8 mouse cellular contexts compared by ENCODE assay signal in the genomic region with DNA sequence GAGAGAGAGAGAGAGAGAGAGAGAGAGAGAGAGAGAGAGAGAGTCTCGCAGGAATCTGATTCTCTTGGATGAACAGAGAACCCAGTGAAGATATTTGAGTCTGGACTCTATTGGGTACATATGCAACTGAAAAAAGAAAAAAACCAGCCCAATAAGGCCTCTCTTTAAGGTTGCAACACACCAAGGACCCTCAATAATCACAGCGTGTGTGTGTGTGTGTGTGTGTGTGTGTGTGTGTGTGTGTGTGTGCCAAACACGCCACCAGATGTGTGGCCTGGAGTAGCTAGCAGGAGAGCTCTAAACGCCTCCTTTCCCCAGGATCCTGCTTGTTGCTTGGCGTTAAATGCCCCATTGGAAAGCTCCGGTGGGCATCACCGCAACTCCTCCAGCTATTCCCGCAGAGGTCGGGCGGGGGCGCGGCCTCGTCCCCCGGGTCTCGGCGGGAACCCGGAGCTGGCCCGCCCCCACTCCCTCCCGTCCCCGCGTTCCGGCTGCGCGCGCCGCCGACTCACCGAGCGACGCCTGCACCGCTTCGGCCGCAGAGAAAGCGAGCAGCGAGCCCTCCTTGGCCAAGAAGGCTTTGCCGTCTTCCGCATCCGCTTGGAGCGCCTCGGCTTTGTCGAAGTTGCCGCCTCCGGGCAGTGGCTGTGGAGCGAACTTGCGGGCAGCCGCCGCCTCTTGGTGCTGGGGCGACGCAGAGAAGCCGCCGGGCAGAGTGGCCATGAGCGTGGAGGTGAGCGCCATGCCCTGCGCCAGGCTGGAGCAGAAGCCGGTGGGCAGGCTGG. TPM values are rescaled to one million over a fixed set of nuclear protein-coding genes. Genes with fewer than 3 reads are reported as not detected.
DNase-seq lines count a peak whose midpoint lies in the region; ATAC-seq lines count a peak whose summit lies in the region.

No protein-coding gene starts in this region.

- H3K27me3 ChIP-seq in heart, embryonic 13.5 days (replicated peaks) = peaks cover 99% of the 10 kb centered on the region
- H3K27me3 ChIP-seq in hindbrain, embryonic 14.5 days (ENCODE audit: control insufficient read depth, insufficient read depth, low read length) = peaks cover 70% of the 10 kb centered on the region

- H3K4me1 ChIP-seq in heart, embryonic 13.5 days = peaks cover 37% of the 10 kb centered on the region
- H3K4me1 ChIP-seq in hindbrain, embryonic 14.5 days (replicated peaks; ENCODE audit: control insufficient read depth, insufficient read depth, low read length) = peaks cover 17% of the 10 kb centered on the region

- no peak overlapping the region for H3K27ac ChIP-seq in heart, embryonic 13.5 days (replicated peaks)
- H3K27ac ChIP-seq in hindbrain, embryonic 14.5 days = peak overlapping the region; percentile 78

- ATAC-seq in heart, embryonic 13.5 days (ENCODE audit: extremely low read depth, insufficient number of reproducible peaks, low FRiP score, low TSS enrichment) = no peak
- ATAC-seq in hindbrain, embryonic 14.5 days (ENCODE audit: low FRiP score) = peak; percentile 16; the same call in 1 of the 2 replicates

- DNase-seq in heart, postnatal 25 days (ENCODE audit: low spot score) = no peak
- DNase-seq in embryo, embryonic 11 days = peak; percentile 76
- no peak for DNase-seq in hindbrain, embryonic 14.5 days (ENCODE audit: low spot score)
- DNase-seq in lung, postnatal 4 days = peak; percentile 26 to 41
- DNase-seq in right cerebral cortex, postnatal 14 days = no peak
- DNase-seq in layer of hippocampus, adult 9-11 months = no peak
- DNase-seq in thymus, postnatal 36 days = no peak

- intact Hi-C loops in heart, postnatal 25 days (cut with DNase I) = loop anchor here (10.0 kb wide), 1 partner anchor 65 kb away; no protein-coding TSS in a partner anchor

- peak overlapping the region; percentile 66 for H3K9ac ChIP-seq in heart, embryonic 13.5 days
- H3K9ac ChIP-seq in hindbrain, embryonic 14.5 days = peak overlapping the region; percentile 64

- 1% methylated on average over 55 of the region's 55 CpGs for WGBS in heart, embryonic 13.5 days
- WGBS in hindbrain, embryonic 14.5 days = 1% methylated on average over 55 of the region's 55 CpGs

- no peaks in the 10 kb centered on the region for H3K36me3 ChIP-seq in heart, embryonic 13.5 days
- H3K36me3 ChIP-seq in hindbrain, embryonic 14.5 days (replicated peaks; ENCODE audit: control insufficient read depth, insufficient read depth) = no peaks in the 10 kb centered on the region

- peak overlapping the region; percentile 86 for H3K4me2 ChIP-seq in heart, embryonic 13.5 days
- peak overlapping the region; percentile 61 for H3K4me2 ChIP-seq in hindbrain, embryonic 14.5 days (replicated peaks)

- H3K4me3 ChIP-seq in heart, embryonic 13.5 days = peak overlapping the region; percentile 58
- peak overlapping the region; percentile 45 for H3K4me3 ChIP-seq in hindbrain, embryonic 14.5 days (replicated peaks; ENCODE audit: low read length)

- H3K9me3 ChIP-seq in heart, embryonic 13.5 days = no peaks in the 10 kb centered on the region
- H3K9me3 ChIP-seq in hindbrain, embryonic 14.5 days (ENCODE audit: control insufficient read depth, low read length) = no peaks in the 10 kb centered on the region

RNA-seq across cellular contexts. Expression of gene Gbx2, which starts 1.1 kb away (rescaled TPM):
- 0.13 and 0.29 TPM in 2 replicates for polyA plus RNA-seq in heart, embryonic 13.5 days (2015; fragmentation: Nextera tagmentation; extraction: Ambion mirVana)
- total RNA-seq in heart, postnatal 25 days (2021) = under 1 TPM in 1 of 2 experiments, not detected in 1; 0.22 TPM
- 40.6 and 41.6 TPM in 2 replicates for polyA plus RNA-seq in hindbrain, embryonic 14.5 days (2014; fragmentation: Nextera tagmentation; extraction: Ambion mirVana)

Comparison
In these comparisons a context has a peak if more than half of its experiments do, and no peak if none do; other contexts are left out.
1. DNase-seq: peak in embryo, embryonic 11 days (single experiment) and lung, postnatal 4 days (2 of 2); none in heart, postnatal 25 days (single experiment), hindbrain, embryonic 14.5 days (single experiment), right cerebral cortex, postnatal 14 days (single experiment), layer of hippocampus, adult 9-11 months (single experiment) and thymus, postnatal 36 days (0 of 2).
2. RNA of gene Gbx2, which starts 1.1 kb away (polyA plus RNA-seq): 40.6 to 41.6 TPM in hindbrain, embryonic 14.5 days; 0.13 to 0.29 TPM in heart, embryonic 13.5 days; every median in the first group is over 10 times any median in the second.